Mouse (Mus musculus) monocyte, adult 5-6 weeks (primary cell): ENCODE data around the gene Tmem269. TPM values are rescaled to one million over a fixed set of nuclear protein-coding genes. Genes with fewer than 3 reads are reported as not detected.

ENCODE experiments used
- ATAC-seq: fragments of 153-309, 156-312 bp; replicated peaks from 2 replicates; pipeline ENCODE4 v1.8.0; 2017; ENCODE audit warnings: mild to moderate bottlenecking; ENCODE audit not compliant: low TSS enrichment, insufficient number of reproducible peaks, severe bottlenecking, poor library complexity, low FRiP score
- total RNA-seq: library from RNA; stranded (forward); fragments of 200-1000, 200-491, 200-594 nt; gene quantifications from 3 replicates; pipeline ENCODE4 v1.2.3, GENCODE M21; 2017

The Tmem269 gene
- not detected in 3 replicates for total RNA-seq

- no peak for ATAC-seq
Measured at GRCm38 (mm10) chr4:119218169-119218568, at the start of gene Tmem269. TSS of gene Tmem269 (minus strand) at chr4:119218217.

- ATAC-seq: no peak
Measured at GRCm38 (mm10) chr4:119266606-119267005, 48.6 kb upstream of the Tmem269 start.

- no peak for ATAC-seq
Measured at GRCm38 (mm10) chr4:119263459-119263858, 45.4 kb upstream of the Tmem269 start.

GRCm38 (mm10) chr4:119262483-119262882, 44.5 kb upstream of the Tmem269 start:
- ATAC-seq: no peak

- no peak for ATAC-seq
Measured at GRCm38 (mm10) chr4:119261087-119261713, 43.2 kb upstream of the Tmem269 start.

GRCm38 (mm10) chr4:119259344-119260254, 41.6 kb upstream of the Tmem269 start:
- ATAC-seq: no peak; the same call in 1 of the 2 replicates

GRCm38 (mm10) chr4:119257083-119257482, 39.1 kb upstream of the Tmem269 start:
- no peak for ATAC-seq

- ATAC-seq: no peak
Measured at GRCm38 (mm10) chr4:119255351-119255750, 37.3 kb upstream of the Tmem269 start, which contains the start of gene Cldn19. TSS of gene Cldn19 (plus strand) at chr4:119255414.

- no peak for ATAC-seq
Measured at GRCm38 (mm10) chr4:119254012-119254618, 36.1 kb upstream of the Tmem269 start.

- no peak for ATAC-seq
Measured at GRCm38 (mm10) chr4:119252025-119252808, 34.2 kb upstream of the Tmem269 start.

GRCm38 (mm10) chr4:119248407-119248965, 30.5 kb upstream of the Tmem269 start:
- no peak for ATAC-seq

GRCm38 (mm10) chr4:119247462-119248235, 29.6 kb upstream of the Tmem269 start:
- no peak for ATAC-seq

- no peak for ATAC-seq
Measured at GRCm38 (mm10) chr4:119246688-119247225, 28.7 kb upstream of the Tmem269 start.

GRCm38 (mm10) chr4:119245961-119246360, 27.9 kb upstream of the Tmem269 start:
- ATAC-seq: no peak

GRCm38 (mm10) chr4:119245556-119245955, 27.5 kb upstream of the Tmem269 start:
- no peak for ATAC-seq

- ATAC-seq: no peak
Measured at GRCm38 (mm10) chr4:119244468-119245240, 26.6 kb upstream of the Tmem269 start.

- no peak for ATAC-seq
Measured at GRCm38 (mm10) chr4:119242571-119242970, 24.6 kb upstream of the Tmem269 start.
